Mouse (Mus musculus) lung, adult 2 months (tissue): Measurements from ENCODE around the gene Olfr646.

Experiments
- CTCF ChIP-seq: fragments of 200-500 bp; IDR thresholded peaks from 2 replicates; pipeline ENCODE4 v1.5.1; 2011; ENCODE audit warnings: mild to moderate bottlenecking, low read length, control low read depth; ENCODE audit not compliant: insufficient read depth
- POLR2A ChIP-seq: fragments of 200-500 bp; IDR thresholded peaks from 2 replicates; pipeline ENCODE4 v1.6.1; 2011; ENCODE audit warnings: low read depth, mild to moderate bottlenecking, control low read depth, low read length, borderline replicate concordance; ENCODE audit errors: extremely low read depth

GRCm38 (mm10) chr7:104104757-104104972 lies at the start of gene Olfr646:
- TF ChIP-seq CTCF (no peak), POLR2A (no peak)
